Mouse (Mus musculus) left cerebral cortex, postnatal 36 days (tissue): ENCODE measurements around the gene Clcn6. TPM values are rescaled to one million over a fixed set of nuclear protein-coding genes. Genes with fewer than 3 reads are reported as not detected.

ENCODE experiments used
- total RNA-seq, 2 experiments: library from RNA; stranded (reverse); gene quantifications; 2 replicates each; pipeline ENCODE4 v1.2.3; 2021

Gene Clcn6
- total RNA-seq, 2 experiments from 2014 or later: 77.1 to 79.7 TPM

Other genes starting within 250 kb of the Clcn6 start
- 1 to 10 TPM; 1.9 to 2.0 TPM for gene Zfp984, start 229.0 kb downstream of the Clcn6 start, total RNA-seq
- gene Zfp933, start 190.5 kb downstream of the Clcn6 start, total RNA-seq: 10 to 100 TPM; 15.2 to 21.5 TPM
- 10 to 100 TPM; 12.8 to 22.4 TPM for gene Miip, start 170.0 kb downstream of the Clcn6 start, total RNA-seq
- 1 to 10 TPM; 8.7 to 9.5 TPM for gene Fv1, start 169.8 kb downstream of the Clcn6 start, total RNA-seq
- 100 to 1,000 TPM; 181 to 206 TPM for gene Mfn2, start 134.1 kb downstream of the Clcn6 start, total RNA-seq
- gene Plod1, start 102.1 kb downstream of the Clcn6 start, total RNA-seq: 10 to 100 TPM; 15.7 to 16.5 TPM
- gene 2510039O18Rik, start 97.9 kb downstream of the Clcn6 start, total RNA-seq: 10 to 100 TPM; 27.4 to 29.1 TPM
- not detected for gene Nppb, start 53.0 kb downstream of the Clcn6 start, total RNA-seq
- gene Nppa, start 38.1 kb downstream of the Clcn6 start, total RNA-seq: not detected
- 10 to 100 TPM; 26.6 to 38.0 TPM for gene Mthfr, start 256 bp upstream of the Clcn6 start, total RNA-seq
- 1 to 10 TPM; 5.9 to 7.7 TPM for gene Agtrap, start 49.2 kb upstream of the Clcn6 start, total RNA-seq
- 10 to 100 TPM; 14.7 to 15.2 TPM for gene Mad2l2, start 91.6 kb upstream of the Clcn6 start, total RNA-seq
- under 1 TPM; 0.43 to 0.47 TPM for gene Draxin, start 91.9 kb upstream of the Clcn6 start, total RNA-seq
- 10 to 100 TPM; 26.8 to 33.5 TPM for gene Fbxo6, start 113.3 kb upstream of the Clcn6 start, total RNA-seq
- 100 to 1,000 TPM; 143 to 156 TPM for gene Fbxo44, start 121.7 kb upstream of the Clcn6 start, total RNA-seq
- 100 to 1,000 TPM in 1 of 2 experiments, 10 to 100 TPM in 1; 96.6 to 113 TPM for gene Fbxo2, start 121.8 kb upstream of the Clcn6 start, total RNA-seq
- gene Disp3, start 249.1 kb upstream of the Clcn6 start, total RNA-seq: 10 to 100 TPM; 24.3 to 34.8 TPM